ENCODE assay signal across 21 mouse cellular contexts in genomic region chr5:139366484-139366883, GRCm38 (mm10). TPM values are rescaled to one million over a fixed set of nuclear protein-coding genes. Genes with fewer than 3 reads are reported as not detected.
A peak's percentile ranks its signal among the peaks of the same experiment; 100 is the strongest.
DNase-seq lines count a peak whose midpoint lies in the region; ATAC-seq and TF ChIP-seq lines count a peak whose summit lies in the region.
"Had no signal": no experiment of that assay in that cellular context is flagged by ENCODE, and none has a peak within 500 bp of the region (broad histone marks: within the 10 kb centered on the region; RNA-seq: fewer than 3 reads in every experiment).

No protein-coding gene starts in this region.

- peak; percentile 38 for DNase-seq in gastrocnemius, adult 2 months
- no peak for DNase-seq in gastrocnemius, postnatal 14 days
- DNase-seq in retina, postnatal 1 day: no peak
- no peak for DNase-seq in right cerebral cortex, postnatal 10 days (ENCODE audit: low spot score in 2 of 2)
- DNase-seq: cerebellum, adult 2 months; heart, postnatal 14 days; kidney, adult 18-20 months; right cerebral cortex, postnatal 4 days had no signal

- peak overlapping the region; percentile 64 for H3K27ac ChIP-seq in gastrocnemius, adult 2 months
- peak overlapping the region; percentile 45 for H3K27ac ChIP-seq in liver, embryonic 12.5 days
- H3K27ac ChIP-seq: forebrain, embryonic 15.5 days; hindbrain, embryonic 14.5 days; limb, embryonic 12.5 days; neural tube, embryonic 13.5 days had no signal

- no peaks in the 10 kb centered on the region for H3K27me3 ChIP-seq in megakaryocyte, embryonic 14.5 days (replicated peaks)
- no peaks in the 10 kb centered on the region for H3K27me3 ChIP-seq in liver, embryonic 12.5 days (replicated peaks)
- H3K27me3 ChIP-seq: CH12.LX; forebrain, embryonic 15.5 days; limb, embryonic 12.5 days; neural tube, embryonic 13.5 days; Patski had no signal

- no peak overlapping the region for H3K4me3 ChIP-seq in gastrocnemius, adult 2 months
- peak overlapping the region; percentile 73 for H3K4me3 ChIP-seq in megakaryocyte, embryonic 14.5 days (replicated peaks)
- no peak overlapping the region for H3K4me3 ChIP-seq in liver, embryonic 12.5 days
- H3K4me3 ChIP-seq: forebrain, embryonic 15.5 days; limb, embryonic 12.5 days; neural tube, embryonic 13.5 days had no signal

- H3K36me3 ChIP-seq in megakaryocyte, embryonic 14.5 days (replicated peaks; ENCODE audit: low read length): peaks cover 74% of the 10 kb centered on the region
- H3K36me3 ChIP-seq in liver, embryonic 12.5 days: 0 out of 2 replicates have a peak, but pooled peaks cover 4% of the 10 kb centered on the region
- H3K36me3 ChIP-seq: forebrain, embryonic 15.5 days; neural tube, embryonic 13.5 days had no signal

- intact Hi-C loops in gastrocnemius, adult 2 months (cut with DNase I): no loop called here
- intact Hi-C loops in gastrocnemius, postnatal 14 days (cut with DNase I; ENCODE audit: low total_unique reads): no loop called here

- H3K9me3 ChIP-seq in megakaryocyte, embryonic 14.5 days: no peaks in the 10 kb centered on the region
- H3K9me3 ChIP-seq in liver, embryonic 12.5 days (replicated peaks): no peaks in the 10 kb centered on the region
- H3K9me3 ChIP-seq: forebrain, embryonic 15.5 days; limb, embryonic 12.5 days; neural tube, embryonic 13.5 days had no signal

- H3K4me1 ChIP-seq in megakaryocyte, embryonic 14.5 days: peaks cover 92% of the 10 kb centered on the region
- H3K4me1 ChIP-seq in liver, embryonic 12.5 days: peaks cover 76% of the 10 kb centered on the region

- 68% methylated on average over 11 of the region's 11 CpGs for WGBS in liver, embryonic 12.5 days (ENCODE audit: insufficient replicate concordance)

- no peak for TF ChIP-seq CTCF in gastrocnemius, adult 2 months (IDR thresholded peaks at IDR 0.05)

- ATAC-seq in megakaryocyte, adult 5-6 weeks (ENCODE audit: poor library complexity, severe bottlenecking): no peak
- no peak for ATAC-seq in liver, embryonic 12.5 days
- no peak for ATAC-seq in megakaryocyte-erythroid progenitor cell, adult 5-6 weeks (replicated peaks; ENCODE audit: low FRiP score, low TSS enrichment, poor library complexity, severe bottlenecking)
- ATAC-seq: forebrain, embryonic 15.5 days; Patski had no signal

- H3K9ac ChIP-seq in liver, embryonic 12.5 days: no peak overlapping the region
- H3K9ac ChIP-seq: forebrain, embryonic 15.5 days; hindbrain, embryonic 14.5 days; limb, embryonic 12.5 days; neural tube, embryonic 13.5 days had no signal

- H3K4me2 ChIP-seq in liver, embryonic 12.5 days: no peak overlapping the region
- H3K4me2 ChIP-seq: forebrain, embryonic 15.5 days; hindbrain, embryonic 14.5 days; limb, embryonic 12.5 days; neural tube, embryonic 13.5 days had no signal

RNA-seq across cellular contexts. Expression of gene Gpr146, which starts 11.0 kb away (rescaled TPM):
- total RNA-seq in gastrocnemius, adult 2 months (2021): 10 to 100 TPM; 26.5 to 41.2 TPM
- total RNA-seq in gastrocnemius, postnatal 14 days (2021): 10 to 100 TPM; 17.2 to 26.0 TPM
- polyA plus RNA-seq in megakaryocyte, embryonic 14.5 days (2012; ENCODE audit: insufficient read depth, low replicate concordance): 54.8 and 69.9 TPM in 2 replicates
- 9.8 and 13.1 TPM in 2 replicates for total RNA-seq in megakaryocyte, adult 5-6 weeks (2015)
- total RNA-seq in megakaryocyte, adult 5-6 weeks (2017): 9.6 and 14.8 TPM in 2 replicates
- 18.3 and 19.3 TPM in 2 replicates for polyA plus RNA-seq in liver, embryonic 12.5 days (2016; fragmentation: Nextera tagmentation; extraction: Ambion mirVana)
- 7.5 and 7.9 TPM in 2 replicates for total RNA-seq in megakaryocyte-erythroid progenitor cell, adult 5-6 weeks (2014; fragmentation: Nextera tagmentation)
- 5.3 and 6.0 TPM in 2 replicates for total RNA-seq in megakaryocyte-erythroid progenitor cell, adult 5-6 weeks (2017)

RNA-seq across cellular contexts. Expression of gene Cyp2w1, which starts 14.1 kb away (rescaled TPM):
- total RNA-seq in gastrocnemius, adult 2 months (2021): not detected
- total RNA-seq in gastrocnemius, postnatal 14 days (2021): not detected
- not detected in 2 replicates for polyA plus RNA-seq in megakaryocyte, embryonic 14.5 days (2012; ENCODE audit: insufficient read depth, low replicate concordance)
- not detected in 2 replicates for total RNA-seq in megakaryocyte, adult 5-6 weeks (2015)
- not detected in 2 replicates for total RNA-seq in megakaryocyte, adult 5-6 weeks (2017)
- polyA plus RNA-seq in liver, embryonic 12.5 days (2016; fragmentation: Nextera tagmentation; extraction: Ambion mirVana): not detected in 2 replicates
- total RNA-seq in megakaryocyte-erythroid progenitor cell, adult 5-6 weeks (2014; fragmentation: Nextera tagmentation): not detected in 2 replicates
- not detected in 2 replicates for total RNA-seq in megakaryocyte-erythroid progenitor cell, adult 5-6 weeks (2017)
- total RNA-seq: CH12.LX; gastrocnemius, adult 18-20 months; heart, postnatal 14 days; layer of hippocampus, postnatal 10 days had no signal
- polyA plus RNA-seq: cerebellum, adult 2 months; forebrain, embryonic 15.5 days; hindbrain, embryonic 14.5 days; neural tube, embryonic 13.5 days; Patski; thymus, postnatal 0 days had no signal

RNA-seq across cellular contexts. Expression of gene Cox19, which starts 15.3 kb away (rescaled TPM):
- total RNA-seq in gastrocnemius, adult 2 months (2021): 10 to 100 TPM; 48.7 to 69.6 TPM
- total RNA-seq in gastrocnemius, postnatal 14 days (2021): 10 to 100 TPM; 58.6 to 79.3 TPM
- 51.4 and 67.9 TPM in 2 replicates for polyA plus RNA-seq in megakaryocyte, embryonic 14.5 days (2012; ENCODE audit: insufficient read depth, low replicate concordance)
- total RNA-seq in megakaryocyte, adult 5-6 weeks (2015): 35.6 and 42.6 TPM in 2 replicates
- total RNA-seq in megakaryocyte, adult 5-6 weeks (2017): 20.0 and 24.6 TPM in 2 replicates
- 72.3 and 73.8 TPM in 2 replicates for polyA plus RNA-seq in liver, embryonic 12.5 days (2016; fragmentation: Nextera tagmentation; extraction: Ambion mirVana)
- total RNA-seq in megakaryocyte-erythroid progenitor cell, adult 5-6 weeks (2014; fragmentation: Nextera tagmentation): 40.4 and 41.7 TPM in 2 replicates
- total RNA-seq in megakaryocyte-erythroid progenitor cell, adult 5-6 weeks (2017): 27.4 and 43.8 TPM in 2 replicates

RNA-seq across cellular contexts. Expression of gene C130050O18Rik, which starts 38.6 kb away (rescaled TPM):
- under 1 TPM; 0.15 to 0.33 TPM for total RNA-seq in gastrocnemius, adult 2 months (2021)
- total RNA-seq in gastrocnemius, postnatal 14 days (2021): under 1 TPM; 0.39 to 0.60 TPM
- polyA plus RNA-seq in megakaryocyte, embryonic 14.5 days (2012; ENCODE audit: insufficient read depth, low replicate concordance): 1.8 TPM in 1 of 2 replicates, not detected in the other
- total RNA-seq in megakaryocyte, adult 5-6 weeks (2015): 18.3 and 19.9 TPM in 2 replicates
- 16.6 and 19.7 TPM in 2 replicates for total RNA-seq in megakaryocyte, adult 5-6 weeks (2017)
- polyA plus RNA-seq in liver, embryonic 12.5 days (2016; fragmentation: Nextera tagmentation; extraction: Ambion mirVana): 0.72 and 0.75 TPM in 2 replicates
- 0.79 TPM in 1 of 2 replicates, not detected in the other for total RNA-seq in megakaryocyte-erythroid progenitor cell, adult 5-6 weeks (2014; fragmentation: Nextera tagmentation)
- total RNA-seq in megakaryocyte-erythroid progenitor cell, adult 5-6 weeks (2017): 0.08 TPM in 1 of 2 replicates, not detected in the other
- total RNA-seq: CH12.LX had no signal

RNA-seq across cellular contexts. Expression of gene Adap1, which starts 41.1 kb away (rescaled TPM):
- 1 to 10 TPM in 1 of 2 experiments, under 1 TPM in 1; 0.89 to 1.0 TPM for total RNA-seq in gastrocnemius, adult 2 months (2021)
- total RNA-seq in gastrocnemius, postnatal 14 days (2021): 1 to 10 TPM in 1 of 2 experiments, under 1 TPM in 1; 0.78 to 2.0 TPM
- 25.6 and 59.2 TPM in 2 replicates for polyA plus RNA-seq in megakaryocyte, embryonic 14.5 days (2012; ENCODE audit: insufficient read depth, low replicate concordance)
- 42.5 and 43.9 TPM in 2 replicates for total RNA-seq in megakaryocyte, adult 5-6 weeks (2015)
- total RNA-seq in megakaryocyte, adult 5-6 weeks (2017): 56.9 and 61.1 TPM in 2 replicates
- 6.7 and 7.3 TPM in 2 replicates for polyA plus RNA-seq in liver, embryonic 12.5 days (2016; fragmentation: Nextera tagmentation; extraction: Ambion mirVana)
- total RNA-seq in megakaryocyte-erythroid progenitor cell, adult 5-6 weeks (2014; fragmentation: Nextera tagmentation): 6.0 and 14.7 TPM in 2 replicates
- 3.0 and 8.0 TPM in 2 replicates for total RNA-seq in megakaryocyte-erythroid progenitor cell, adult 5-6 weeks (2017)
